Comparison of ENCODE assay signal across 17 mouse cellular contexts in the genomic region with DNA sequence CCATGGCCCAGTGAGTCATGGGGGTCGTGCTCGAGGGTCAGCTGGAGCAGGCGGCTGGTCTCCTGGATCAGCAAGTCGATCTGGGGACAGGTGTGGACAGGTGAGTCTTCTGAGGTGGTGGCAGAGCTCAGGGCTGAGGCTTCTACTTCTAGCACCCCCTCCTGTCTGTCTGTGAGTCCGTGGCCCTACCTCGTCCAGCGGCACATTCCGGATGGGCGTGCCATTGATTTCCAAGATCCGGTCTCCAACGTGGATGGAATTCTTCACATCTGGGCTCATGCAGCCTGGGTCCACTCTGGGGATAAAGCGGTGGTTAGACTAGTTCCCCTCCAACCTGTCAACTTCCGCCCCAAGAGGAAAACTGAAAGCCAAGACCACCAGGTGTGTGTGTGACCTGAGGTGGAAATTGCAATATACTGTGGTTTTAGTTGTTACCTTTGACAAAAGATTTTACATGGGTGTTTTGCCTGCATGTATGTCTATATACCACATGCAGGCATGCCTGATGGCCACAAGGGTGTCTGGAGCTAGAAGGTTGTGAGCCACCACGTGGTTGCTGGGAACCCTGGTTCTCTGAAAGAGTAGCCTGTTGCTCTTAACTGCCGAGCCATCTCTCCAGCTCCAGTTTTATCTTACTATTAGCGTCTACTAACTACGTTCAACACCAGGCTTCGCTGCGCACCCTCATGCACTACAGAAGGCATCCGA. TPM values are rescaled to one million over a fixed set of nuclear protein-coding genes. Genes with fewer than 3 reads are reported as not detected.
DNase-seq lines count a peak whose midpoint lies in the region; ATAC-seq and TF ChIP-seq lines count a peak whose summit lies in the region.
"Had no signal": no experiment of that assay in that cellular context is flagged by ENCODE, and none has a peak within 500 bp of the region (broad histone marks: within the 10 kb centered on the region; RNA-seq: fewer than 3 reads in every experiment).

No protein-coding gene starts in this region.

- no peak for ATAC-seq in hindbrain, embryonic 13.5 days (ENCODE audit: low FRiP score)
- 0 out of 2 replicates have a peak, but pooled peaks have one; percentile 3 for ATAC-seq in liver, embryonic 15.5 days (ENCODE audit: insufficient read depth)
- ATAC-seq in liver, embryonic 12.5 days: no peak
- ATAC-seq in stomach, postnatal 0 days (ENCODE audit: low FRiP score, low TSS enrichment): no peak

- peak; percentile 39 for TF ChIP-seq CTCF in stomach, postnatal 0 days (IDR thresholded peaks at IDR 0.05; ENCODE audit: low read depth)

- no peak overlapping the region for H3K4me3 ChIP-seq in hindbrain, embryonic 10.5 days
- no peak overlapping the region for H3K4me3 ChIP-seq in hindbrain, embryonic 13.5 days
- no peak overlapping the region for H3K4me3 ChIP-seq in liver, embryonic 15.5 days (replicated peaks)
- no peak overlapping the region for H3K4me3 ChIP-seq in liver, embryonic 12.5 days
- peak overlapping the region; percentile 31 to 49; a peak in 3 of 4 replicates for H3K4me3 ChIP-seq in ES-E14 (ENCODE audit: insufficient read depth in 1 of 2, low read depth in 1 of 2, low read length in 2 of 2, poor library complexity in 1 of 2, severe bottlenecking in 1 of 2)
- no peak overlapping the region for H3K4me3 ChIP-seq in stomach, postnatal 0 days (ENCODE audit: low read depth, low read length)
- H3K4me3 ChIP-seq: embryonic facial prominence, embryonic 12.5 days; heart, embryonic 10.5 days; lung, embryonic 15.5 days had no signal

- H3K4me1 ChIP-seq in hindbrain, embryonic 10.5 days (replicated peaks): peaks cover 23% of the 10 kb centered on the region
- H3K4me1 ChIP-seq in hindbrain, embryonic 13.5 days (replicated peaks): peaks cover 17% of the 10 kb centered on the region
- no peaks in the 10 kb centered on the region for H3K4me1 ChIP-seq in liver, embryonic 15.5 days (replicated peaks)
- no peaks in the 10 kb centered on the region for H3K4me1 ChIP-seq in liver, embryonic 12.5 days
- peaks cover 0 to 6% of the 10 kb centered on the region in 2 experiments; a peak in 1 of 4 replicates for H3K4me1 ChIP-seq in ES-E14 (ENCODE audit: control insufficient read depth in 2 of 2, insufficient read depth in 2 of 2, low read length in 2 of 2, poor library complexity in 1 of 2)
- no peaks in the 10 kb centered on the region for H3K4me1 ChIP-seq in stomach, postnatal 0 days (replicated peaks; ENCODE audit: control insufficient read depth, insufficient read depth)
- H3K4me1 ChIP-seq: embryonic facial prominence, embryonic 12.5 days had no signal

- H3K4me2 ChIP-seq in hindbrain, embryonic 13.5 days: no peak overlapping the region
- H3K4me2 ChIP-seq in liver, embryonic 15.5 days: no peak overlapping the region
- no peak overlapping the region for H3K4me2 ChIP-seq in liver, embryonic 12.5 days
- no peak overlapping the region for H3K4me2 ChIP-seq in stomach, postnatal 0 days (replicated peaks; ENCODE audit: low read depth)
- H3K4me2 ChIP-seq: embryonic facial prominence, embryonic 12.5 days; lung, embryonic 15.5 days; midbrain, embryonic 11.5 days had no signal

- in situ Hi-C loops in ES-E14 (cut with MboI; ENCODE audit: low sequenced_read_pairs in 2 of 2, unreplicated experiment in 2 of 2): no loop called here

- 0 out of 2 replicates have a peak overlapping the region, but pooled peaks have one; percentile 16 for H3K27ac ChIP-seq in hindbrain, embryonic 10.5 days
- no peak overlapping the region for H3K27ac ChIP-seq in hindbrain, embryonic 13.5 days
- H3K27ac ChIP-seq in liver, embryonic 15.5 days (replicated peaks): no peak overlapping the region
- no peak overlapping the region for H3K27ac ChIP-seq in liver, embryonic 12.5 days
- no peak overlapping the region for H3K27ac ChIP-seq in ES-E14 (ENCODE audit: insufficient read depth, low read depth, low read length, poor library complexity, severe bottlenecking)
- no peak overlapping the region for H3K27ac ChIP-seq in stomach, postnatal 0 days (replicated peaks)
- H3K27ac ChIP-seq: embryonic facial prominence, embryonic 12.5 days; heart, embryonic 10.5 days; liver, embryonic 14.5 days; lung, embryonic 15.5 days; macrophage had no signal

- H3K9me3 ChIP-seq in hindbrain, embryonic 10.5 days: no peaks in the 10 kb centered on the region
- no peaks in the 10 kb centered on the region for H3K9me3 ChIP-seq in hindbrain, embryonic 13.5 days
- no peaks in the 10 kb centered on the region for H3K9me3 ChIP-seq in liver, embryonic 15.5 days (replicated peaks)
- H3K9me3 ChIP-seq in liver, embryonic 12.5 days (replicated peaks): no peaks in the 10 kb centered on the region
- H3K9me3 ChIP-seq in ES-E14 (ENCODE audit: control insufficient read depth, insufficient read depth, low read depth, low read length): no peaks in the 10 kb centered on the region
- H3K9me3 ChIP-seq in stomach, postnatal 0 days (ENCODE audit: control insufficient read depth, low read length): no peaks in the 10 kb centered on the region
- H3K9me3 ChIP-seq: embryonic facial prominence, embryonic 12.5 days; heart, embryonic 10.5 days; lung, embryonic 15.5 days had no signal

- TF ChIP-seq EP300 in stomach, postnatal 0 days (optimal IDR thresholded peaks at IDR 0.05): no peak

- no peak for DNase-seq in hindbrain, embryonic 10.5 days (ENCODE audit: low spot score)
- DNase-seq in ES-E14 (ENCODE audit: low read depth, low spot score): peak; percentile 33
- DNase-seq in stomach, postnatal 0 days (ENCODE audit: low spot score): no peak
- DNase-seq in ovary, postnatal 36 days (ENCODE audit: low spot score): no peak
- DNase-seq: cerebellum, adult 11-12 months; gastrocnemius, postnatal 36 days; right cerebral cortex, postnatal 25 days; thymus, postnatal 25 days had no signal

- H3K36me3 ChIP-seq in hindbrain, embryonic 10.5 days: peaks cover 84% of the 10 kb centered on the region
- H3K36me3 ChIP-seq in hindbrain, embryonic 13.5 days: peaks cover 81% of the 10 kb centered on the region
- H3K36me3 ChIP-seq in liver, embryonic 15.5 days (replicated peaks): no peaks in the 10 kb centered on the region
- H3K36me3 ChIP-seq in liver, embryonic 12.5 days: peaks cover 9% of the 10 kb centered on the region; the same call in 1 of the 2 replicates
- peaks cover 15% of the 10 kb centered on the region; the same call in 1 of the 2 replicates for H3K36me3 ChIP-seq in ES-E14 (ENCODE audit: control insufficient read depth, insufficient read depth, low read length, poor library complexity, severe bottlenecking)
- H3K36me3 ChIP-seq in stomach, postnatal 0 days (ENCODE audit: control insufficient read depth, insufficient read depth, low read length): peaks cover 8% of the 10 kb centered on the region; the same call in 1 of the 2 replicates

- H3K9ac ChIP-seq in hindbrain, embryonic 13.5 days: no peak overlapping the region
- H3K9ac ChIP-seq in liver, embryonic 15.5 days: no peak overlapping the region
- no peak overlapping the region for H3K9ac ChIP-seq in liver, embryonic 12.5 days
- H3K9ac ChIP-seq in ES-E14 (ENCODE audit: insufficient read depth, low read depth, low read length, poor library complexity, severe bottlenecking): peak overlapping the region; percentile 53; the same call in 1 of the 2 replicates
- no peak overlapping the region for H3K9ac ChIP-seq in stomach, postnatal 0 days (ENCODE audit: low read length)
- H3K9ac ChIP-seq: embryonic facial prominence, embryonic 12.5 days; liver, embryonic 14.5 days; lung, embryonic 15.5 days had no signal

- WGBS in hindbrain, embryonic 10.5 days: 76% methylated on average over 20 of the region's 20 CpGs
- WGBS in hindbrain, embryonic 13.5 days: 80% methylated on average over 20 of the region's 20 CpGs
- WGBS in liver, embryonic 15.5 days (ENCODE audit: insufficient replicate concordance): 76% methylated on average over 20 of the region's 20 CpGs
- WGBS in liver, embryonic 12.5 days (ENCODE audit: insufficient replicate concordance): 73% methylated on average over 20 of the region's 20 CpGs
- 79% methylated on average over 20 of the region's 20 CpGs for WGBS in stomach, postnatal 0 days

- H3K27me3 ChIP-seq in hindbrain, embryonic 10.5 days (ENCODE audit: insufficient read depth, poor library complexity, severe bottlenecking): no peaks in the 10 kb centered on the region
- H3K27me3 ChIP-seq in hindbrain, embryonic 13.5 days: no peaks in the 10 kb centered on the region
- H3K27me3 ChIP-seq in liver, embryonic 15.5 days: no peaks in the 10 kb centered on the region
- H3K27me3 ChIP-seq in liver, embryonic 12.5 days (replicated peaks): no peaks in the 10 kb centered on the region
- no peaks in the 10 kb centered on the region for H3K27me3 ChIP-seq in stomach, postnatal 0 days (ENCODE audit: control insufficient read depth, insufficient read depth, low read length)
- H3K27me3 ChIP-seq: embryonic facial prominence, embryonic 12.5 days; lung, embryonic 15.5 days had no signal

TF ChIP-seq in ES-E14, 5 proteins besides CTCF, POLR2A, EP300 and RAD21 (continues in another document):
- TF ChIP-seq ZNF384 (IDR thresholded peaks at IDR 0.05; ENCODE audit: low read depth, low read length) (no peak), ZC3H11A (IDR thresholded peaks at IDR 0.05; ENCODE audit: borderline replicate concordance, low read depth, low read length) (no peak)

RNA-seq across cellular contexts. Expression of gene Limk1, which starts 19.2 kb away (rescaled TPM):
- polyA plus RNA-seq in hindbrain, embryonic 10.5 days (2016; fragmentation: Nextera tagmentation; extraction: Ambion mirVana): 8.6 and 16.3 TPM in 2 replicates
- polyA plus RNA-seq in hindbrain, embryonic 13.5 days (2015; fragmentation: Nextera tagmentation; extraction: Ambion mirVana): 21.6 and 23.4 TPM in 2 replicates
- polyA plus RNA-seq in liver, embryonic 15.5 days (2015; fragmentation: Nextera tagmentation; extraction: Ambion mirVana): 0.81 and 1.1 TPM in 2 replicates
- polyA plus RNA-seq in liver, embryonic 12.5 days (2016; fragmentation: Nextera tagmentation; extraction: Ambion mirVana): 1.3 and 1.5 TPM in 2 replicates
- total RNA-seq in ES-E14 (2012; rRNA removed): 14.0 and 15.9 TPM in 2 replicates
- 1.9 and 2.2 TPM in 2 replicates for polyA plus RNA-seq in stomach, postnatal 0 days (2015; fragmentation: Nextera tagmentation; extraction: Ambion mirVana)

RNA-seq across cellular contexts. Expression of gene Eif4h, which starts 29.9 kb away (rescaled TPM):
- 502 and 539 TPM in 2 replicates for polyA plus RNA-seq in hindbrain, embryonic 10.5 days (2016; fragmentation: Nextera tagmentation; extraction: Ambion mirVana)
- polyA plus RNA-seq in hindbrain, embryonic 13.5 days (2015; fragmentation: Nextera tagmentation; extraction: Ambion mirVana): 336 and 347 TPM in 2 replicates
- polyA plus RNA-seq in liver, embryonic 15.5 days (2015; fragmentation: Nextera tagmentation; extraction: Ambion mirVana): 171 and 194 TPM in 2 replicates
- 287 and 308 TPM in 2 replicates for polyA plus RNA-seq in liver, embryonic 12.5 days (2016; fragmentation: Nextera tagmentation; extraction: Ambion mirVana)
- 263 and 322 TPM in 2 replicates for total RNA-seq in ES-E14 (2012; rRNA removed)
- 238 and 242 TPM in 2 replicates for polyA plus RNA-seq in stomach, postnatal 0 days (2015; fragmentation: Nextera tagmentation; extraction: Ambion mirVana)

RNA-seq across cellular contexts. Expression of gene Lat2, which starts 54.3 kb away (rescaled TPM):
- polyA plus RNA-seq in hindbrain, embryonic 10.5 days (2016; fragmentation: Nextera tagmentation; extraction: Ambion mirVana): 4.3 and 4.7 TPM in 2 replicates
- 5.7 and 6.0 TPM in 2 replicates for polyA plus RNA-seq in hindbrain, embryonic 13.5 days (2015; fragmentation: Nextera tagmentation; extraction: Ambion mirVana)
- polyA plus RNA-seq in liver, embryonic 15.5 days (2015; fragmentation: Nextera tagmentation; extraction: Ambion mirVana): 2.2 and 2.6 TPM in 2 replicates
- 1.7 and 1.8 TPM in 2 replicates for polyA plus RNA-seq in liver, embryonic 12.5 days (2016; fragmentation: Nextera tagmentation; extraction: Ambion mirVana)
- 3.6 and 4.3 TPM in 2 replicates for total RNA-seq in ES-E14 (2012; rRNA removed)
- polyA plus RNA-seq in stomach, postnatal 0 days (2015; fragmentation: Nextera tagmentation; extraction: Ambion mirVana): 0.99 and 1.1 TPM in 2 replicates

Comparison
In these comparisons a context has a peak if more than half of its experiments do, and no peak if none do; other contexts are left out.
1. H3K4me3 ChIP-seq: peak in ES-E14 (2 of 2); none in hindbrain, embryonic 10.5 days (single experiment), hindbrain, embryonic 13.5 days (single experiment), liver, embryonic 15.5 days (single experiment), liver, embryonic 12.5 days (single experiment) and stomach, postnatal 0 days (single experiment).